Mouse (Mus musculus): ENCODE measurements around the gene Cyb5b. TPM values are rescaled to one million over a fixed set of nuclear protein-coding genes. Genes with fewer than 3 reads are reported as not detected.

Gene Cyb5b
- polyA plus RNA-seq, 1 experiment from 2014 or later: 165 TPM

GRCm38 (mm10) chr8:107124343-107124742, 26.1 kb upstream of the Cyb5b start:
- ATAC-seq (ENCODE audit: low FRiP score) (no peak), DNase-seq (ENCODE audit: low spot score) (no peak)
- no peak overlapping the region for H3K4me2 ChIP-seq (replicated peaks; ENCODE audit: low read depth, low read length)
- H3K9ac ChIP-seq (ENCODE audit: low read depth, low read length): no peak overlapping the region
- H3K4me1 ChIP-seq (replicated peaks; ENCODE audit: control insufficient read depth, insufficient read depth, low read length): no peaks in the 10 kb centered on the region
- no peak overlapping the region for H3K27ac ChIP-seq (ENCODE audit: low read depth, low read length)
- no peak overlapping the region for H3K4me3 ChIP-seq (ENCODE audit: low read depth, low read length)
- no peaks in the 10 kb centered on the region for H3K27me3 ChIP-seq (ENCODE audit: control insufficient read depth, insufficient read depth, low read length)
- no peaks in the 10 kb centered on the region for H3K9me3 ChIP-seq (ENCODE audit: control insufficient read depth, low read length)
- 64% methylated on average over 8 of the region's 8 CpGs for WGBS
- no peaks in the 10 kb centered on the region for H3K36me3 ChIP-seq (ENCODE audit: control insufficient read depth, insufficient read depth, low read length)

GRCm38 (mm10) chr8:107129171-107130025, 21.0 kb upstream of the Cyb5b start:
- ATAC-seq (ENCODE audit: low FRiP score) (no peak), DNase-seq (ENCODE audit: low spot score) (no peak)
- no peak overlapping the region for H3K4me2 ChIP-seq (replicated peaks; ENCODE audit: low read depth, low read length)
- no peak overlapping the region for H3K9ac ChIP-seq (ENCODE audit: low read depth, low read length)
- H3K4me3 ChIP-seq (ENCODE audit: low read depth, low read length): no peak overlapping the region
- no peaks in the 10 kb centered on the region for H3K9me3 ChIP-seq (ENCODE audit: control insufficient read depth, low read length)
- no peak overlapping the region for H3K27ac ChIP-seq (ENCODE audit: low read depth, low read length)
- H3K27me3 ChIP-seq (ENCODE audit: control insufficient read depth, insufficient read depth, low read length): no peaks in the 10 kb centered on the region
- H3K4me1 ChIP-seq (replicated peaks; ENCODE audit: control insufficient read depth, insufficient read depth, low read length): no peaks in the 10 kb centered on the region
- H3K36me3 ChIP-seq (ENCODE audit: control insufficient read depth, insufficient read depth, low read length): no peaks in the 10 kb centered on the region
- 65% methylated on average over 8 of the region's 8 CpGs for WGBS

GRCm38 (mm10) chr8:107130028-107130427, 20.4 kb upstream of the Cyb5b start:
- Histone ChIP-seq H3K4me1 (replicated peaks; ENCODE audit: control insufficient read depth, insufficient read depth, low read length) (no peaks in the 10 kb centered on the region), H3K36me3 (ENCODE audit: control insufficient read depth, insufficient read depth, low read length) (no peaks in the 10 kb centered on the region), H3K4me3 (ENCODE audit: low read depth, low read length) (no peak overlapping the region), H3K27me3 (ENCODE audit: control insufficient read depth, insufficient read depth, low read length) (no peaks in the 10 kb centered on the region), H3K9me3 (ENCODE audit: control insufficient read depth, low read length) (no peaks in the 10 kb centered on the region), H3K4me2 (replicated peaks; ENCODE audit: low read depth, low read length) (no peak overlapping the region), H3K27ac (ENCODE audit: low read depth, low read length) (no peak overlapping the region), H3K9ac (ENCODE audit: low read depth, low read length) (no peak overlapping the region)
- DNase-seq (ENCODE audit: low spot score): no peak
- ATAC-seq (ENCODE audit: low FRiP score): no peak
- 86% methylated on average over 6 of the region's 6 CpGs for WGBS

- no peak overlapping the region for H3K27ac ChIP-seq (ENCODE audit: low read depth, low read length)
- DNase-seq (ENCODE audit: low spot score) (no peak), ATAC-seq (ENCODE audit: low FRiP score) (no peak)
- H3K9me3 ChIP-seq (ENCODE audit: control insufficient read depth, low read length): no peaks in the 10 kb centered on the region
- H3K4me1 ChIP-seq (replicated peaks; ENCODE audit: control insufficient read depth, insufficient read depth, low read length): no peaks in the 10 kb centered on the region
- 83% methylated on average over 24 of the region's 24 CpGs for WGBS
- H3K4me2 ChIP-seq (replicated peaks; ENCODE audit: low read depth, low read length): no peak overlapping the region
- H3K36me3 ChIP-seq (ENCODE audit: control insufficient read depth, insufficient read depth, low read length): no peaks in the 10 kb centered on the region
- H3K9ac ChIP-seq (ENCODE audit: low read depth, low read length): no peak overlapping the region
- no peaks in the 10 kb centered on the region for H3K27me3 ChIP-seq (ENCODE audit: control insufficient read depth, insufficient read depth, low read length)
- H3K4me3 ChIP-seq (ENCODE audit: low read depth, low read length): no peak overlapping the region
Measured at GRCm38 (mm10) chr8:107132581-107133491, 17.6 kb upstream of the Cyb5b start.

- Histone ChIP-seq H3K36me3 (ENCODE audit: control insufficient read depth, insufficient read depth, low read length) (no peaks in the 10 kb centered on the region), H3K27me3 (ENCODE audit: control insufficient read depth, insufficient read depth, low read length) (no peaks in the 10 kb centered on the region), H3K4me3 (ENCODE audit: low read depth, low read length) (no peak overlapping the region), H3K9me3 (ENCODE audit: control insufficient read depth, low read length) (no peaks in the 10 kb centered on the region), H3K27ac (ENCODE audit: low read depth, low read length) (no peak overlapping the region), H3K4me2 (replicated peaks; ENCODE audit: low read depth, low read length) (no peak overlapping the region), H3K9ac (ENCODE audit: low read depth, low read length) (no peak overlapping the region), H3K4me1 (replicated peaks; ENCODE audit: control insufficient read depth, insufficient read depth, low read length) (no peaks in the 10 kb centered on the region)
- DNase-seq (ENCODE audit: low spot score) (no peak), ATAC-seq (ENCODE audit: low FRiP score) (no peak)
- WGBS: 58% methylated on average over 6 of the region's 6 CpGs
Measured at GRCm38 (mm10) chr8:107133881-107134280, 16.6 kb upstream of the Cyb5b start.

GRCm38 (mm10) chr8:107136003-107136612, 14.3 kb upstream of the Cyb5b start:
- Histone ChIP-seq H3K27ac (ENCODE audit: low read depth, low read length) (no peak overlapping the region), H3K4me1 (replicated peaks; ENCODE audit: control insufficient read depth, insufficient read depth, low read length) (no peaks in the 10 kb centered on the region), H3K9ac (ENCODE audit: low read depth, low read length) (no peak overlapping the region), H3K36me3 (ENCODE audit: control insufficient read depth, insufficient read depth, low read length) (no peaks in the 10 kb centered on the region), H3K27me3 (ENCODE audit: control insufficient read depth, insufficient read depth, low read length) (no peaks in the 10 kb centered on the region), H3K4me3 (ENCODE audit: low read depth, low read length) (no peak overlapping the region), H3K4me2 (replicated peaks; ENCODE audit: low read depth, low read length) (no peak overlapping the region), H3K9me3 (ENCODE audit: control insufficient read depth, low read length) (no peaks in the 10 kb centered on the region)
- DNase-seq (ENCODE audit: low spot score): no peak
- 26% methylated on average over 8 of the region's 8 CpGs for WGBS
- ATAC-seq (ENCODE audit: low FRiP score): no peak

GRCm38 (mm10) chr8:107137591-107137990, 12.8 kb upstream of the Cyb5b start:
- no peak overlapping the region for H3K4me2 ChIP-seq (replicated peaks; ENCODE audit: low read depth, low read length)
- H3K9me3 ChIP-seq (ENCODE audit: control insufficient read depth, low read length): no peaks in the 10 kb centered on the region
- no peak for DNase-seq (ENCODE audit: low spot score)
- WGBS: 82% methylated on average over 6 of the region's 6 CpGs
- no peak for ATAC-seq (ENCODE audit: low FRiP score)
- no peaks in the 10 kb centered on the region for H3K36me3 ChIP-seq (ENCODE audit: control insufficient read depth, insufficient read depth, low read length)
- H3K4me1 ChIP-seq (replicated peaks; ENCODE audit: control insufficient read depth, insufficient read depth, low read length): no peaks in the 10 kb centered on the region
- H3K27ac ChIP-seq (ENCODE audit: low read depth, low read length): no peak overlapping the region
- H3K27me3 ChIP-seq (ENCODE audit: control insufficient read depth, insufficient read depth, low read length): no peaks in the 10 kb centered on the region
- H3K9ac ChIP-seq (ENCODE audit: low read depth, low read length): no peak overlapping the region
- no peak overlapping the region for H3K4me3 ChIP-seq (ENCODE audit: low read depth, low read length)

GRCm38 (mm10) chr8:107138338-107138737, 12.1 kb upstream of the Cyb5b start:
- Histone ChIP-seq H3K27ac (ENCODE audit: low read depth, low read length) (no peak overlapping the region), H3K9ac (ENCODE audit: low read depth, low read length) (no peak overlapping the region), H3K4me3 (ENCODE audit: low read depth, low read length) (no peak overlapping the region), H3K4me1 (replicated peaks; ENCODE audit: control insufficient read depth, insufficient read depth, low read length) (no peaks in the 10 kb centered on the region), H3K27me3 (ENCODE audit: control insufficient read depth, insufficient read depth, low read length) (no peaks in the 10 kb centered on the region), H3K36me3 (ENCODE audit: control insufficient read depth, insufficient read depth, low read length) (no peaks in the 10 kb centered on the region), H3K4me2 (replicated peaks; ENCODE audit: low read depth, low read length) (no peak overlapping the region), H3K9me3 (ENCODE audit: control insufficient read depth, low read length) (no peaks in the 10 kb centered on the region)
- no peak for ATAC-seq (ENCODE audit: low FRiP score)
- 92% methylated on average over 5 of the region's 5 CpGs for WGBS
- DNase-seq (ENCODE audit: low spot score): no peak
